Mouse (Mus musculus) hindbrain, embryonic 14.5 days (tissue): ENCODE measurements around the gene Exoc4. TPM values are rescaled to one million over a fixed set of nuclear protein-coding genes. Genes with fewer than 3 reads are reported as not detected.

Experiments used
- ATAC-seq: fragments of 200-750 bp; cut with Nextera tagmentation; 2 replicates; pipeline ENCODE4 v1.8.0; 2017; ENCODE audit warnings: moderate number of reproducible peaks, mild to moderate bottlenecking, moderate TSS enrichment, moderate library complexity; ENCODE audit not compliant: low FRiP score
- DNase-seq: peaks from one replicate; pipeline ENCODE4 v3.0.0-alpha.2; 2015; ENCODE audit warnings: low spot score
- H3K27ac ChIP-seq: fragments of 300-500 bp; sonication (generic); 2 replicates; pipeline ENCODE4 v1.5.1; 2014; ENCODE audit warnings: mild to moderate bottlenecking, moderate library complexity
- H3K27me3 ChIP-seq: fragments of 300-500 bp; sonication (generic); 2 replicates; pipeline ENCODE4 v1.6.1; 2014; ENCODE audit warnings: mild to moderate bottlenecking, low read length, mixed read lengths; ENCODE audit not compliant: control insufficient read depth, insufficient read depth
- H3K36me3 ChIP-seq: fragments of 300-500 bp; sonication (generic); replicated peaks from 2 replicates; pipeline ENCODE4 v1.6.1; 2014; ENCODE audit not compliant: control insufficient read depth, insufficient read depth
- H3K4me1 ChIP-seq: fragments of 300-500 bp; sonication (generic); replicated peaks from 2 replicates; pipeline ENCODE4 v1.6.1; 2014; ENCODE audit warnings: antibody characterized with exemption, low read length, mixed read lengths; ENCODE audit not compliant: control insufficient read depth, insufficient read depth
- H3K4me2 ChIP-seq: fragments of 300-500 bp; sonication (generic); replicated peaks from 2 replicates; pipeline ENCODE4 v1.6.1; 2014; ENCODE audit warnings: mild to moderate bottlenecking, moderate library complexity
- H3K4me3 ChIP-seq: fragments of 300-500 bp; sonication (generic); replicated peaks from 2 replicates; pipeline ENCODE4 v1.5.1; 2014; ENCODE audit warnings: mild to moderate bottlenecking, low read length
- H3K9ac ChIP-seq: fragments of 300-500 bp; sonication (generic); 2 replicates; pipeline ENCODE4 v1.6.1; 2014
- H3K9me3 ChIP-seq: fragments of 300-500 bp; sonication (generic); 2 replicates; pipeline ENCODE4 v1.6.1; 2016; ENCODE audit warnings: low read length; ENCODE audit not compliant: control insufficient read depth
- WGBS: fragments of 180-500 bp; shearing (Covaris S2); extraction: QIAGEN DNeasy Blood & Tissue Kit; methylation state at CpG from one replicate; pipeline ENCODE4 v1.1.7; 2014; 5-methylcytosine and 5-hydroxymethylcytosine counted together
- polyA plus RNA-seq: library from polyadenylated mRNA; unstranded; fragments of >200 nt; fragmentation: Nextera tagmentation; extraction: Ambion mirVana; gene quantifications from 2 replicates; pipeline ENCODE4 v1.2.1, GENCODE M21; 2014

The Exoc4 gene
- polyA plus RNA-seq, 1 experiment from 2014 or later: 34.7 TPM

- 31% methylated on average over 4 of the region's 4 CpGs for WGBS
- peak overlapping the region; percentile 7; the same call in 1 of the 2 replicates for H3K27ac ChIP-seq
- DNase-seq: no peak
Observed at GRCm38 (mm10) chr6:33977448-33977847, 728.6 kb downstream of the Exoc4 start.

GRCm38 (mm10) chr6:33977880-33978279 lies 729.0 kb downstream of the Exoc4 start:
- WGBS: 45% methylated on average over 9 of the region's 9 CpGs
- Histone ChIP-seq H3K4me3 (no peak overlapping the region), H3K36me3 (no peaks in the 10 kb centered on the region), H3K9me3 (no peaks in the 10 kb centered on the region), H3K4me2 (no peak overlapping the region), H3K9ac (no peak overlapping the region), H3K4me1 (peaks cover 18% of the 10 kb centered on the region), H3K27me3 (no peaks in the 10 kb centered on the region), H3K27ac (no peak overlapping the region)
- ATAC-seq: peak; percentile 27; the same call in 1 of the 2 replicates
- no peak for DNase-seq

More at GRCm38 (mm10) chr6:33977448-33977847, 728.6 kb downstream of the Exoc4 start:
- no peaks in the 10 kb centered on the region for H3K9me3 ChIP-seq
- no peaks in the 10 kb centered on the region for H3K36me3 ChIP-seq
- H3K4me2 ChIP-seq: no peak overlapping the region
- peak overlapping the region; percentile 41; the same call in 1 of the 2 replicates for H3K9ac ChIP-seq
- ATAC-seq: peak; percentile 46; the same call in 1 of the 2 replicates
- H3K4me3 ChIP-seq: no peak overlapping the region
- no peaks in the 10 kb centered on the region for H3K27me3 ChIP-seq
- H3K4me1 ChIP-seq: peaks cover 18% of the 10 kb centered on the region

DNA sequence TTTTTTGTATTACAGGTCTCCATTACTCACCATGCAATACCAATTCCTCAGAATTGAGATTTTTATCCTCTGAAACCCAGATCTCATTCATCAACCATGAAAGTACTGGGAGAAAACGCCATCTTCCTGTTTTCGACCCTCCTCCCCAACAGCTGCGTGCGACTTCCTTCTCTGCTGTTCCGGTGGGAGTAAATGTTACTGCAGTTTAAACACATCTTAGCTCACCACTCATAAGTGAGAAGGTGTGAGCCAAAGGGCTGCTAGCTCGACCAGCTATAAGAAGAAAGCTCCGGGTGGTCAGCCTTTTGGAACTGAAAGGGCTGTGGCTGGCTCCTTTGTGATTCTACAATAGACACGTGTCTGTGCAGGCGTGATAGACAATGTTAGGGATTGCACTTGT lies 733.8 kb downstream of the Exoc4 start:
- Histone ChIP-seq H3K27me3 (no peaks in the 10 kb centered on the region), H3K36me3 (no peaks in the 10 kb centered on the region), H3K4me2 (no peak overlapping the region), H3K4me1 (peaks cover 7% of the 10 kb centered on the region; the same call in 1 of the 2 replicates), H3K9ac (no peak overlapping the region), H3K9me3 (no peaks in the 10 kb centered on the region), H3K27ac (no peak overlapping the region), H3K4me3 (no peak overlapping the region)
- ATAC-seq (no peak), DNase-seq (no peak)
- 75% methylated on average over 9 of the region's 9 CpGs for WGBS

DNA sequence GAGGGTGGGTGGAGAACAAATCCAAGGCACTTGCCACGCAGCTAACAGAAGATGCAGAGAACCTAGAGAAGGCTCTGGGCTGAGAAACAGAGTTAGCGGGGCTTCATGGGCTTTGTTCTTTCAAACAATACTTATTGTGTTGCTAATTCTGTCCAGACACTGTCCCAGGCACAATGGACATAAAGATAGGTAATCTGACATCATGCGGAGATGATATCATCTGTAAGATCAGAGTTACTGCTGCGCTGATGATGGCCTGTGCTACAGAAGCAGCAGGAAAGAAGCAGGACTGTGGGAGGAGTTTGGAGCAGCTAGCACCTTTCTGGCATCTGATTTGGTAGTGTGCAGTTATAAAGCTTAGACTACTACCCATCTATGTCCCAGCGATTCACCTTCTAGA lies 738.2 kb downstream of the Exoc4 start:
- no peak overlapping the region for H3K9ac ChIP-seq
- H3K36me3 ChIP-seq: no peaks in the 10 kb centered on the region
- no peak for DNase-seq
- no peak overlapping the region for H3K27ac ChIP-seq
- 70% methylated on average over 5 of the region's 5 CpGs for WGBS
- H3K27me3 ChIP-seq: no peaks in the 10 kb centered on the region
- 0 out of 2 replicates have a peak, but pooled peaks cover under 1% of the 10 kb centered on the region for H3K4me1 ChIP-seq
- ATAC-seq: no peak
- H3K4me2 ChIP-seq: no peak overlapping the region
- H3K4me3 ChIP-seq: no peak overlapping the region
- no peaks in the 10 kb centered on the region for H3K9me3 ChIP-seq

- H3K27ac ChIP-seq: peak overlapping the region; percentile 62
- peak; percentile 81 for ATAC-seq
Observed at GRCm38 (mm10) chr6:33992213-33993034, 743.5 kb downstream of the Exoc4 start.

DNA sequence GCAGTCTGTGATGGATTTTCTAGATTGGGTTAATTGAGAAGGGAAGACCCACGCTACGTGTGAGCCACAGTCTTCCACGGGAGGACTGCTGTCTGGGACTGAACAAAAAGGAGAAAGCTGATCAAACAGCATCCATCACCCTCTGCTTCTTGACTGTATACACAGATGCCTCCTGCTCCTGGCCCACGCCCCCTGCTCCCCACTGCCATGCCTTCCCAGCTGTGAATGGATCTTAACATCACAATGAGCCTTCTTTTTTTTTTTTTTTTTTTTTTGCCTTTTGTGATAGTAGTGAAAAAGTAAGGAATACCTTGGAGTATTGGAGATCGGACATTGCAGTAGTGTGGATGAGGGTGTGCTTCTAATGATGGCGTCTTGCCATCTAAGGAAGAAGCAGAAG lies 745.0 kb downstream of the Exoc4 start:
- DNase-seq (no peak), ATAC-seq (no peak)
- no peaks in the 10 kb centered on the region for H3K9me3 ChIP-seq
- no peak overlapping the region for H3K4me3 ChIP-seq
- 47% methylated on average over 6 of the region's 6 CpGs for WGBS
- peaks cover 12% of the 10 kb centered on the region; the same call in 1 of the 2 replicates for H3K4me1 ChIP-seq
- no peak overlapping the region for H3K27ac ChIP-seq
- no peaks in the 10 kb centered on the region for H3K36me3 ChIP-seq
- no peaks in the 10 kb centered on the region for H3K27me3 ChIP-seq
- no peak overlapping the region for H3K9ac ChIP-seq
- no peak overlapping the region for H3K4me2 ChIP-seq

More at GRCm38 (mm10) chr6:33992213-33993034, 743.5 kb downstream of the Exoc4 start:
- Histone ChIP-seq H3K4me2 (peak overlapping the region; percentile 40), H3K36me3 (no peaks in the 10 kb centered on the region), H3K27me3 (no peaks in the 10 kb centered on the region), H3K4me3 (no peak overlapping the region), H3K9me3 (no peaks in the 10 kb centered on the region), H3K9ac (no peak overlapping the region), H3K4me1 (peaks cover 12% of the 10 kb centered on the region; the same call in 1 of the 2 replicates)
- DNase-seq: peak; percentile 58
- 28% methylated on average over 24 of the region's 24 CpGs for WGBS

GRCm38 (mm10) chr6:33998590-33998989 lies 749.7 kb downstream of the Exoc4 start:
- no peak overlapping the region for H3K4me3 ChIP-seq
- H3K27me3 ChIP-seq: no peaks in the 10 kb centered on the region
- H3K4me2 ChIP-seq: no peak overlapping the region
- no peak overlapping the region for H3K9ac ChIP-seq
- H3K9me3 ChIP-seq: no peaks in the 10 kb centered on the region
- 28% methylated on average over 4 of the region's 4 CpGs for WGBS
- no peak overlapping the region for H3K27ac ChIP-seq
- peaks cover 5% of the 10 kb centered on the region; the same call in 1 of the 2 replicates for H3K4me1 ChIP-seq
- no peaks in the 10 kb centered on the region for H3K36me3 ChIP-seq
- ATAC-seq (no peak), DNase-seq (no peak)

- H3K36me3 ChIP-seq: no peaks in the 10 kb centered on the region
- 38% methylated on average over 7 of the region's 7 CpGs for WGBS
- no peak for ATAC-seq
Observed at GRCm38 (mm10) chr6:33999530-33999929, 750.6 kb downstream of the Exoc4 start.

DNA sequence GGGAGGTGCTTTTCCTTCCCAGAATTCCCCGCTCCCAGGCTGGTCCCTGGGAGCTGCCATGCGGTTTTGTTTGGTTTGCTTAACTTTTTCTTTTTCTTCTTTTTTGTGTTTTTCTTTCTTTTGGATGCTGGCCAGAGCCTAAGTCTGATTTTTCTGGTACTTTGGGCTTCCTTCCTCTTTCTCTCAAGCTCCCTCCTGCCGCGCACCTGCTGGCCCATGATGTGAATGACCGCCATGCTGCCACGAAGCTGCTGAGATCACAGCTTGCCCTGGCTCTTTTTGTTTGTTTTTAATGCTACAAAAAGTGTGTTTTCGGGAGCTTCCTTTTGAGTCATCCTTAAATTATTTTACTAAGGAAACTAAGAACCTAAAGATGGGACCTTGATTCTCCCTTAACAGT lies 751.8 kb downstream of the Exoc4 start:
- H3K9ac ChIP-seq: no peak overlapping the region
- no peak overlapping the region for H3K4me2 ChIP-seq
- no peak for DNase-seq
- no peak overlapping the region for H3K4me3 ChIP-seq
- no peaks in the 10 kb centered on the region for H3K27me3 ChIP-seq
- no peak overlapping the region for H3K27ac ChIP-seq
- H3K4me1 ChIP-seq: no peaks in the 10 kb centered on the region
- no peaks in the 10 kb centered on the region for H3K36me3 ChIP-seq
- 90% methylated on average over 7 of the region's 7 CpGs for WGBS
- H3K9me3 ChIP-seq: no peaks in the 10 kb centered on the region
- no peak for ATAC-seq

More at GRCm38 (mm10) chr6:33999530-33999929, 750.6 kb downstream of the Exoc4 start:
- Histone ChIP-seq H3K4me3 (no peak overlapping the region), H3K9ac (no peak overlapping the region), H3K4me1 (no peaks in the 10 kb centered on the region), H3K9me3 (no peaks in the 10 kb centered on the region), H3K4me2 (no peak overlapping the region), H3K27me3 (no peaks in the 10 kb centered on the region), H3K27ac (no peak overlapping the region)
- no peak for DNase-seq
